Comparison of ENCODE assay signal across 28 mouse cellular contexts in genomic region chr15:4145352-4145751, GRCm38 (mm10).
"Had no signal": no experiment of that assay in that cellular context is flagged by ENCODE, and none has a peak within 500 bp of the region (broad histone marks: within the 10 kb centered on the region; RNA-seq: fewer than 3 reads in every experiment).

No protein-coding gene starts in this region.

- H3K4me1 ChIP-seq: embryonic facial prominence, embryonic 10.5 days; embryonic facial prominence, embryonic 12.5 days; embryonic facial prominence, embryonic 13.5 days; embryonic facial prominence, embryonic 15.5 days had no signal

- H3K4me3 ChIP-seq: embryonic facial prominence, embryonic 10.5 days; embryonic facial prominence, embryonic 12.5 days; embryonic facial prominence, embryonic 13.5 days; embryonic facial prominence, embryonic 15.5 days; erythroblast, embryonic 14.5 days; forebrain, embryonic 10.5 days; forebrain, embryonic 12.5 days; forebrain, embryonic 13.5 days; forebrain, embryonic 15.5 days; gastrocnemius, adult 2 months; heart, adult 2 months had no signal

- H3K9ac ChIP-seq: embryonic facial prominence, embryonic 12.5 days; embryonic facial prominence, embryonic 13.5 days; embryonic facial prominence, embryonic 15.5 days; forebrain, embryonic 12.5 days; forebrain, embryonic 13.5 days; forebrain, embryonic 15.5 days; forebrain, postnatal 0 days had no signal

- ATAC-seq: forebrain, embryonic 13.5 days; forebrain, embryonic 14.5 days; forebrain, embryonic 15.5 days; forebrain, embryonic 16.5 days; forebrain, postnatal 0 days had no signal

- DNase-seq: cerebellum, adult 2 months; cerebellum, adult 8-10 months; cerebellum, adult 9-10 months; cerebellum, adult 9-11 months; cerebellum, postnatal 10 days; cerebellum, postnatal 14 days; cerebellum, postnatal 25 days; cerebellum, postnatal 36 days; embryo, embryonic 11 days; forebrain, postnatal 0 days; gastrocnemius, adult 2 months; gastrocnemius, postnatal 10 days; gastrocnemius, postnatal 14 days; gastrocnemius, postnatal 25 days; heart, adult 11 months; heart, adult 18-20 months; heart, adult 2 months had no signal

- H3K4me2 ChIP-seq: embryonic facial prominence, embryonic 12.5 days; embryonic facial prominence, embryonic 13.5 days; embryonic facial prominence, embryonic 15.5 days; forebrain, embryonic 12.5 days; forebrain, embryonic 13.5 days; forebrain, embryonic 15.5 days had no signal

- H3K27me3 ChIP-seq: embryonic facial prominence, embryonic 12.5 days; embryonic facial prominence, embryonic 13.5 days; embryonic facial prominence, embryonic 15.5 days; forebrain, embryonic 12.5 days; forebrain, embryonic 13.5 days; forebrain, embryonic 15.5 days had no signal

- H3K27ac ChIP-seq: embryonic facial prominence, embryonic 10.5 days; embryonic facial prominence, embryonic 12.5 days; embryonic facial prominence, embryonic 13.5 days; embryonic facial prominence, embryonic 15.5 days; forebrain, embryonic 10.5 days; forebrain, embryonic 12.5 days; forebrain, embryonic 13.5 days; forebrain, embryonic 15.5 days; gastrocnemius, adult 2 months; heart, adult 2 months had no signal

- H3K9me3 ChIP-seq: embryonic facial prominence, embryonic 10.5 days; embryonic facial prominence, embryonic 12.5 days; embryonic facial prominence, embryonic 13.5 days; embryonic facial prominence, embryonic 15.5 days; forebrain, embryonic 10.5 days; forebrain, embryonic 12.5 days; forebrain, embryonic 13.5 days; forebrain, embryonic 15.5 days had no signal
